Mouse (Mus musculus) cortical plate, adult 2 months (tissue): Measurements from ENCODE around the gene Fgfr2. TPM values are rescaled to one million over a fixed set of nuclear protein-coding genes. Genes with fewer than 3 reads are reported as not detected.

Experiments used
- H3K27ac ChIP-seq: fragments of 200-500 bp; 2 replicates; pipeline ENCODE4 v1.5.1; 2012; ENCODE audit warnings: low read length, control low read depth, inconsistent platforms; ENCODE audit not compliant: insufficient read depth
- H3K4me1 ChIP-seq: fragments of 200-500 bp; 2 replicates; pipeline ENCODE4 v1.6.1; 2011; ENCODE audit warnings: low read length; ENCODE audit not compliant: control insufficient read depth, insufficient read depth
- H3K4me3 ChIP-seq: fragments of 200-500 bp; 2 replicates; pipeline ENCODE4 v1.5.1; 2011; ENCODE audit warnings: mild to moderate bottlenecking, low read length, control low read depth; ENCODE audit not compliant: insufficient read depth
- CTCF ChIP-seq: fragments of 200-500 bp; IDR thresholded peaks from 2 replicates; pipeline ENCODE4 v1.5.1; 2011; ENCODE audit warnings: mild to moderate bottlenecking, control low read depth, low read length; ENCODE audit not compliant: insufficient read depth; ENCODE audit errors: extremely low read depth
- POLR2A ChIP-seq: fragments of 200-500 bp; IDR thresholded peaks from 2 replicates; pipeline ENCODE4 v1.6.1; 2011; ENCODE audit warnings: mild to moderate bottlenecking, low read length, control low read depth; ENCODE audit not compliant: insufficient read depth; ENCODE audit errors: extremely low read depth
- polyA plus RNA-seq: library from polyadenylated mRNA; depleted of rRNA; stranded (reverse); fragments of >200 nt; gene quantifications from 2 replicates; pipeline ENCODE4 v1.2.3, GENCODE M21; 2012

The Fgfr2 gene
- polyA plus RNA-seq, 1 experiment, result 50.4 TPM

GRCm38 (mm10) chr7:132593762-132594161 lies 529.4 kb downstream of the Fgfr2 start:
- Histone ChIP-seq H3K4me3 (no peak overlapping the region), H3K27ac (no peak overlapping the region), H3K4me1 (no peaks in the 10 kb centered on the region)
- TF ChIP-seq POLR2A, result no peak
- no peak for TF ChIP-seq CTCF

GRCm38 (mm10) chr7:132589610-132590009 lies 533.5 kb downstream of the Fgfr2 start:
- TF ChIP-seq CTCF (no peak), POLR2A (no peak)
- no peaks in the 10 kb centered on the region for H3K4me1 ChIP-seq
- H3K27ac ChIP-seq, result no peak overlapping the region
- H3K4me3 ChIP-seq, result no peak overlapping the region

DNA sequence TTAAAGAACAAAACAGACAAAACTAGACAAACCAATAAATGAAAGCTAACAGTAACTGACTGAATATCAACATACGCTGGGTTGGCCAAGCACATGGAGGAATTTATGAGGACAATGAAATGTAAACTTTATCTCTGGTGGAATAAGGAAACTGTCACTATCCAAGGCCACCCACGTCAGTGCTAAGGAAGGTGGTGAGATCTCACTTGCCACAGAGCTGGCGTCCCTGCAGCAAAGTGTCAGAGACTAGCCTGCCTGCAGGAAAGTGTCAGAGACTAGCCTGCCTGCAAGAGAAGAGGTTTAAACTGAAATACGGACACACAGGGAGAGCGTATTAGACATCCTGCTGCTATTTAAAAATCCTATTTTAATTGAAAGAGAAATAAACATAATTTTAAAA lies 536.0 kb downstream of the Fgfr2 start:
- Histone ChIP-seq H3K4me1 (no peaks in the 10 kb centered on the region), H3K4me3 (no peak overlapping the region), H3K27ac (no peak overlapping the region)
- TF ChIP-seq CTCF, result no peak
- no peak for TF ChIP-seq POLR2A

- no peak for TF ChIP-seq POLR2A
- no peak for TF ChIP-seq CTCF
- Histone ChIP-seq H3K4me1 (no peaks in the 10 kb centered on the region), H3K4me3 (no peak overlapping the region), H3K27ac (no peak overlapping the region)
These were observed 537.3 kb downstream of the Fgfr2 start for GRCm38 (mm10) chr7:132585695-132586491.

- no peaks in the 10 kb centered on the region for H3K4me1 ChIP-seq
- no peak overlapping the region for H3K4me3 ChIP-seq
- no peak for TF ChIP-seq CTCF
- TF ChIP-seq POLR2A, result no peak
- no peak overlapping the region for H3K27ac ChIP-seq
These were observed 541.7 kb downstream of the Fgfr2 start for GRCm38 (mm10) chr7:132581441-132581840.

DNA sequence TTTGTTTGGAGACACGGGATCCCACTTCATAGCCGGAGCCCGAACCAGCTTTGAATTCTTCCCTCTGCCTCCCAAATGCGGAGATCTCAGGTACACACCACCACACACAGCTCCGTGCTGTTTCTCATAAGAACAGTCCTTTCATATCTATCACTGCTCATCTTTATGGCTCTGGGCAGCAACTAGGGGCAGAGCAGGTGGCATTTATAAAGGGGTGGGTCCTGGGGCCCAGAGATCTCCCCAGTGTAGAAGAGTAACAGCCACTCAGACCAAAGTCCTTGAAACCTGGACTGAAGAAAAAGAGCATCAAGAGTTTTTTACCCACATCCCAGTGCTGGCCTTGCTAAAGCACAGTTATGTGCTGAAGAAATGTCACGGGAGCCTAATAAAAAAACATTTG lies 542.6 kb downstream of the Fgfr2 start:
- no peak for TF ChIP-seq POLR2A
- TF ChIP-seq CTCF, result no peak
- H3K4me3 ChIP-seq, result no peak overlapping the region
- no peak overlapping the region for H3K27ac ChIP-seq
- no peaks in the 10 kb centered on the region for H3K4me1 ChIP-seq

DNA sequence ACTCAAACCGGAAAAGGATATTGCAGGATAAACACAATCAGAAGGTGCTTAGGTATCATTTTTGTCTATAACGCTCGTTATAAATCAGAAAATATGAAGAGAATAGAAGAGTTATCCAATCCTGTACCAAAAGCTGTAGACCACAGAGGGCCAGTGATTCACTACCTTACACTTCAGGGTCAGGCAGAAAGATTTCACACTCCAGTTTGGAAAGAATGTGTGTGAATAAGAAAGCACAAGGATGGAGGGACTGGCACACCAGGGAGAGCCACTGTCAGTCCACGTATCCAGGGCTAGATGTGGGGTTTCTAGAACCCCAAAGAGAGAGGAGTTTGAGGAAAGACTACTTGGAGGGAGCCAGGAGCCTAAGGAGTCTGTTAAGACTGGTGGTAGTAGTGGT lies 546.3 kb downstream of the Fgfr2 start:
- no peaks in the 10 kb centered on the region; the same call in 1 of the 2 replicates for H3K4me1 ChIP-seq
- H3K27ac ChIP-seq, result no peak overlapping the region
- no peak for TF ChIP-seq POLR2A
- TF ChIP-seq CTCF, result no peak
- no peak overlapping the region for H3K4me3 ChIP-seq

DNA sequence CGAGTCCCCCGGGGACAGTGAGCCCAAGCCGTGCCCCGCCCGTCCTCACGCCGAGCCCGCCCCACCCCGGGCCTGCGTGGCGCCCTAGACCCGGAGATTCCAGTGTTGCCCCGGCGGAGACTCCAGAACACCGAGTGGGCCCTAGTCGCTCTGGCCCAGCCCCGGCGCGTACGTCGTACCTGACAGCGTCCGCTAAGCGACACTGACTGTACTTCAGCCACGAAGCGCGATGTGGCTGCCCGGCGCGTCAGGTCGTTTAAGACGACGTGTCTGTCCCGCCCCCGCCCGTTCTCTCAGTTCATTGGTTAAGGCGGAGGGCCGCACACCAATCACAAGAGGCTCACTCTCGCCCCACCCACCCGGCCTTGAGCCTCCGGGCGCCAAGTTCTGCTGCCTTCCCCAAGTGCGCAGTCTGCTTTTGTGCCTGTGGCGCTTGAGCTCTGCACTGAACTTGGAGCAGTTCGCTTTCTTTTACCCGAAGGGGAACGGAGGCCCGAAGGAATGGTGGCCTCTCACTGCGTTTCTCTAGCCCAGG lies 547.0 kb downstream of the Fgfr2 start, which contains the start of gene Oat:
Gene Oat (minus strand): TSS at position 283 of the 535 bp plus-strand sequence.
- H3K27ac ChIP-seq, result peak within 1 kb of the TSS; percentile 5
- no peak for TF ChIP-seq CTCF
- peak; percentile 98 for TF ChIP-seq POLR2A
- H3K4me1 ChIP-seq, result no peaks in the 10 kb centered on the region; the same call in 1 of the 2 replicates
- peak within 1 kb of the TSS; percentile 52 for H3K4me3 ChIP-seq

DNA sequence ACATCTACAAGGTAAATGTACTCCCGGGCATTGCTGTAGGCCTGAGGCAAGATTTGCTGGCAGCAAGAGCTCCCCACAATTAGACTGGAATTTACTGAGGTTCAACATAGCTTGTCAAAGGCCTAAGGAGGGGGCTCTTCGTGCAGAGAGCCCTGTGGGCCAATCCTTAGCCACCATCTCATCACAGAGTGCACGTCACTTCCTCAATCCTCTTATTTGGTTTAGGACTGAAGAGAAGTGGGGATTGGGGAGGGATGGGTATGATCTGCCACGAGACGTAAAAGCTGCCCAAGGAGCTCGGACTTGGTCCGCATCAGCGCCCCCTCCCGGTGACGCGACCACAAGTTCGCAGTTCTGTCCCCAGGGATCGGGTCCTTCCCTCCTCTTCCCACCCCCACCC lies 547.5 kb downstream of the Fgfr2 start:
- Histone ChIP-seq H3K4me3 (peak overlapping the region; percentile 52), H3K27ac (peak overlapping the region; percentile 4; the same call in 1 of the 2 replicates), H3K4me1 (no peaks in the 10 kb centered on the region; the same call in 1 of the 2 replicates)
- TF ChIP-seq CTCF (peak; percentile 41), POLR2A (peak; percentile 74)

DNA sequence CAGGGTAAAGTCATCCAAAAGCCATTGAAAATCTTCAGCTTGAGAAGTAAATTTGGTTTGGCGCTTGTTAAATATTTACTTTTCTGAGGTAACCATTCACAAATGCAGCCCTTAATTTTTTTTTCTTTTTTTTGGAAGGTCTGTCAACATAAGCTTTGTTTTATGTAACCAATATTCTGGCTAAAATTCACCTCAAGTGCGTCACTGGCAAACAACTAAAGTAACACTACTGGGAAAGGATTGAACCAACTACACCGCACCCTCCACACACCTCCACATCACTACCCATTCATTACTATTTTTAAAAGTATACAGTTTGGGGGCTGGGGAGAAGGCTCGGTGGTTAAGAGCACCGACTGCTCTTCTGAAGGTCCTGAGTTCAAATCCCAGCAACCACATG lies 548.5 kb downstream of the Fgfr2 start:
- Histone ChIP-seq H3K4me1 (peaks cover 2% of the 10 kb centered on the region; the same call in 1 of the 2 replicates), H3K4me3 (no peak overlapping the region), H3K27ac (no peak overlapping the region)
- no peak for TF ChIP-seq CTCF
- TF ChIP-seq POLR2A, result no peak
